Mouse (Mus musculus) A20 (cell line): ENCODE measurements around the gene Slc39a13.

Experiments used
- DNase-seq: peaks from one replicate; pipeline ENCODE4 v3.0.0-alpha.2; 2011; ENCODE audit warnings: low read depth, low spot score

The Slc39a13 gene

GRCm38 (mm10) chr2:91088987-91089386 is 18.8 kb upstream of the Slc39a13 start:
- DNase-seq, result no peak

DNA sequence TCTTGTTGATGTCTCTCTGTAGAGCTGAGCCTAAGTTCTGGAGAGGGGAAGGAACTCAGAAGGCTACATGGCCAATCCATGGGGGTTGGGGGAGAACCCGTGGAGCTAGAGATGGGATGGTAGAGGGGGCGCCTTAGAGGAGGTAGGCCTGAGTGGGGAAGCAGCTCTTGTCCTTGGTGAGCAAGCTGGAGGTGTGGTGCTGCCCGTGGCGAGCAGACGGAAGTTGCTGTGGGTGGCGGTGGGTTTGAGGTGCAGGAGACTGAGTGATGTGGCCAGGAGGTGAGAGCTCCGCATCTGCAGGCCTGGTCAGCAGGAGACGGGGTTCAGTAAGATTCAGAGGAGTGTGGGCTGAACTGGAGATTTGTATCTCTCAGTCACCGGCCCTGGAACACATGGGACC is 17.2 kb upstream of the Slc39a13 start:
- DNase-seq, result no peak

DNA sequence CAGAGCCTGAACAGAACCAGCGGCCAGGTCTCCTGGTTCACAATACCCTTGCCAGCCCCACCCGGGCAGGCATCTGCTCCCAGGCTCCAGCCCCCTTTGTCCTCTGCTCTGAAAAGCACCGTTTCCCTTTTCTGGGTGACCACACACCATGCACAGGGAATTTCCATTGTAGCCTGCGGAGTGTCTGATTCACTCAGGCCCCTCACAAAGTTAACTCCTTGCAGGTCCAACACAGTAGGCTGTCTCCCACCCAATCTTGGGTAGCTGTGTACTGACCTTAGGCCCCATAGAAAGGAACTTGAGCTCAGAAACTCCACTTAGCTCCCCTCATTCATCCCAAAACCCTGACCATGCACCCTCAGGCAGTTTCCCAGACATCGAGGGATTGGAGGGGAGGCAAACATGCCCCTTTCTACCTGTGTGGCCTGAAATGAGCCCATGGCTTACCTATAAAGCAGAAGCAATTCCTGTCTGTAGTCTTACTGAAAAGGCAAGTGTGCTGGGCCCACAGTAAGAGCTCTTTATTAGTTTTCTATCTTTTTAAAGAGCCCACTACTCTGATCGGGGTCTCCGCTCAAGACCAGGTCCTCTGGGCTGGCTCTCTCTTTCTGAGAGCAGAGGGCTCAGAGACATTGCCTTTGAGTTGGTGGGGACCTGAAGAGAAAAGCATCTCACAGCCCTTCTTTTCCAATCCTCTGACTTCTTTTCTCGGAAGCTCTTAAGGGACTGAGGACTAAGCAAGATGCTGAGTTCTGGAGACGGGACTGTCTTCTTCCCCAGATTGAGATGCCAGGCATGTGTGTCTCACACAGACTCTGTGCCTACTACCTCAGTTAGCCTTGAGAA is 16.4 kb upstream of the Slc39a13 start:
- no peak for DNase-seq

- DNase-seq, result no peak
Measured at GRCm38 (mm10) chr2:91085494-91086391, 15.5 kb upstream of the Slc39a13 start.

DNA sequence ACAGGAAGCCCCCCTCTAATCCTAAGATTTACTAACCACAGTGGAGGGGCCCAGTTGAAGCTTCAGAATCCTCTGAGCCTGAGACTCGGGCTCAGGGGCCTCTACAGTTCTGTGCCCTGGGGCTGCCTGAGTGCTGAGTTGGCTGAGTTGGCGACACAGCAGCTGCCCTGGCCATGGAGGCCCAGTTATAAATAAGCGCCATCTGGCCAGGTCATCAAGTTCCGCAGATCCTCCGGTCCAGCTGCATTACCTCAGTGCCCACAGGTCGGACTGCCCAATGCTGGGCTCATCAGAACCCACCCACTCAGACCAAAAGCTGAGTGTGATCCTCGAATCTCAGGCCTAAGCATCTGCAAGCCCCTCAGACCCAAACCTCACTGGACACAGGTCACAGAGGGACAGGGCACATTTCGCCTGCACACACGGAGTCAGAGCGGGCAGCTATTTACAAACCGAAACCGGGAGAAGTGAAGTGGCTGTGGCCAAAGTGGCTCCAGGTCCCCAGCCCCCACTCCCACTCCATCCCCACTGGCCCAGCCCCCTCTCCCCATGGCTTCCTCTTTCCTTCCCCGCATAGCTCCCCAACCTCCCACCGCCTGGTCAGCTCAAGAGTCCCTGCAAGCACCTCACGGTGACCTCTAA is 14.1 kb upstream of the Slc39a13 start:
- DNase-seq, result no peak

DNA sequence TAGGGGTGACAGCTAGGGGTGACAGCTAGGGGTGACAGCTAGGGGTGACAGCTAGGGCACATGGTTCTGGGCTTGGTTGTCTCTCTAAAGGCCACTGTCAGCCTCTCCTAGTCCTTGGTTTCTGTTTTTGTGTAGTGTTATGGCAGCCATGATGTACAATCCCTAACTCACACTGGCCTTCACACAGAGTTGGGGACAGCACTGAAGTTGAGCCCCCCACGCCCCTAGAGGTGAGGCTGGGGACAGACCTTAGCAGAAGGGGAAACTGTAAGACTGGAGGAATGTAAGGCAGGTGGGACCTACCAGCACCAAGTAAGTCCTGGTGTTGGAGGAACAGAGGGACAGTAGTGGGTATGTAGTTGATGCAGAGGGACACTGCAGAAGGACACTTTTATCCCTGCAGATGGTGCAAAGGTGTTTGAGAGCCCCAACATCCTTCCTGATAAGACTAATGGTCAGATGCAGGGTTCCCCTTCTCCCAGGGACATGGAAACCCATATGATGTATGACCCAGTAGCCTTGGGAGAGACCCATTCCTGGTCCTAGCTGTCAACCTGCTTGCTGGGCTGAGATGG is 13.2 kb upstream of the Slc39a13 start:
- no peak for DNase-seq

DNA sequence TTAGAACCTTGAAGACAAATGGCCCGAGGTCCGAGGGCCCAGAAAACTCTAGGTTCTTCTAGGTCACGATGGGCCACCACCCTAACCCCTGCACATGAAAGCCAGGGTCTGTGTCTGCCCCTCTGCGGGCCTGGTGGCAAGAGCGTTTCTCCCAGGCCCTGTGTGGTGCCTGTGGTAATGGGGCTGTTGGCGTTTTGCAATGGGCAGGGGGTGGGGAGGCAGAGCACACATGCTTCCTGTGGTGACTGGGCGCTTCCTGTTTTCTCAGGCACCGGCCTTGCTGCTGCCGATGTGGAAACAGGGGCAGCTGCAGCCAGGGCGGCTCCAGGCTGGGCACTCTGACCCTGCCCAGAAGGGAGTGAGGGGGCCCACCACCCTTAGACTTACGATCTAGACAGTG is 12.6 kb upstream of the Slc39a13 start:
- peak; percentile 89 for DNase-seq

- peak; percentile 33 for DNase-seq
Measured at GRCm38 (mm10) chr2:91081775-91082695, 11.8 kb upstream of the Slc39a13 start, which contains the start of gene Spi1. Gene Spi1, plus strand, starts transcription at chr2:91082390.

DNA sequence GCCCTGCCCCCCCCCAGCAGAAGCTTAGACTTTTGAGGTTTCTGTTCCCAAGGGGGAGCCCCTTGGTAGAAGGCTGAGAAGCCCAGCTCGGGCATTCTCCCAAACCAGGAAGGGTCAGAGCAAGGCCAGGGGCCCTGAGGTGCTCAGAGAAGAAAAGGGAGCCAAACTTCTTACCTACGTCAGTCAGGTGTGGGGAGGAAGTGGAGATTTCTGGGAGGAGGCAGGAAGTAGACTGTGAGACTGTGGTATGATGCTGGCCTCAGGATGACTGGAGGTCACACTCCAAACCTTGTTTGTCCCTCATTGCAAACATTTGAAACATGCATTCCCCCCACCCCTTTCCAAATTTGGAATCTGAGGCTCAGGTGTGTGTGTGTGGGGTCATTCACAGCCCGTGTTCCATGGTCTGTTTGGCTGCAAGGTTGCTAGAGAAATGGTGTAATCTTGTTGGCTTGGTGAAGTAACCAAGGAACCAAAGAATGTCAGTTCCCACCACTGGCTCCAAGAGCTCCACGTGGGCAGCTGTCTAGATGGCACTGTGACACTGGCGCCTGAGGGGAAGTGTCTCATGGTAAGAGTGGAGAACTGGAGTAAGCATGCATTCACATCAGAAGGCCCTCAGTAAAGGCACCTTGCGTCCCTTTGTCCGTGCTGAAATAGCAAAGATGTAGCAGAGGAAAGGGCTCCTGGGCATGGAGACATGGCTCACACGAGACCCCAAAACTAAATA is 10.7 kb upstream of the Slc39a13 start:
- DNase-seq, result peak; percentile 29

- no peak for DNase-seq
Measured at GRCm38 (mm10) chr2:91079026-91079384, 8.8 kb upstream of the Slc39a13 start.

DNA sequence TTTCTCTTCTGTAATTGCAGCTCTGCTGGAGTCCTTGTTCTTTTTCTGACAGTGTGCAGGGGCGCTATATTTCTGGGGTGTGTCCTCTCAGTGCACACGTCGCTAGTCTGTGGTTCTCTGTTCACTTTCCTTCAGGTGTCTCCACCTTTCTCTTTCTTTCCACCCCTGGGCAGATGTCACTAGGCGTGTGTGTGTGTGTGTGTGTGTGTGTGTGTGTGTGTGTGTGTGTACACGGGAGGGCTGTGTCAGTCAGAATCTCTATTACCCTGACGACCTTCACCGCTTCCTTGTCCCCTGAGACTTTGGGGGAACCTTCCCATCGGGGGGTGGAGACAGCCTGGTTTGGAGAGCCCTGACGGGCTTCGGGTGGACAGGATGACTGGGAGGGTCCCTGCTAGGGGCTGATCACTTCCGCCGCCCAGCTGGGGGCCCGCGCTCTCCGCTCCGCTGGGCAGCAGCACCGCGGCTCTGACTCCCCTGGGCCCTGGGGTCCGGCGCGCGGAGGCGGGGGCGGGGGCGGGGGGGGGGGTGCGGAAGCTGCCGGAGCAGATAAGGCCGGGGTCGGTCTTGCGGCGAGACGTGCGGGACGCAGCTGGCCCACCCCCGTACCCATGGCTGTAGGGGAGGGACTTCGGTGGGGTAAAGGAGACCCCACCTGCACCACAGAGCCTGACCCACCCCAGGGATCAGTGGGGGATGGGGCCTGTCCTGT is 8.3 kb upstream of the Slc39a13 start:
- peak; percentile 79 for DNase-seq

- DNase-seq, result no peak
Measured at GRCm38 (mm10) chr2:91077957-91078313, 7.7 kb upstream of the Slc39a13 start.

DNA sequence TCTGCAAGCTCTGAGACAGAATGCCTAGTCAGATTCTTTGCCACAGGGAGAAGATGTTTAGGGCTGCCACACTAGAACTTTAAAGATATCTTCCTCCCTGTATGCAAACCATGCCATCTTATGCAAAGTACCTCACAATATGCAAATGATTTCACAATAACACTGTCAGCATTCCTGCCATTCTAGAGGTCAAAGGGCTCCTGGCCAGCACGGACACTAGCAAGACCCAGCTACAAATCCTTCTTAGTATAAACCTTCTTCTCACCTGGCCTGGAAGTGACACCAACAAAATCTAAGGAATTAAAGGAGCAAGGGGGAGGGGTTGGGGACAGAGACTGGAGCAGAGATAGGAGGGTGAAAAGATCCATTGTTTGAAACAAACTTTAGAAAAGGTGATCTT is 1.9 kb upstream of the Slc39a13 start:
- peak; percentile 23 for DNase-seq

GRCm38 (mm10) chr2:91071059-91071458 is 842 bp upstream of the Slc39a13 start:
- no peak for DNase-seq

DNA sequence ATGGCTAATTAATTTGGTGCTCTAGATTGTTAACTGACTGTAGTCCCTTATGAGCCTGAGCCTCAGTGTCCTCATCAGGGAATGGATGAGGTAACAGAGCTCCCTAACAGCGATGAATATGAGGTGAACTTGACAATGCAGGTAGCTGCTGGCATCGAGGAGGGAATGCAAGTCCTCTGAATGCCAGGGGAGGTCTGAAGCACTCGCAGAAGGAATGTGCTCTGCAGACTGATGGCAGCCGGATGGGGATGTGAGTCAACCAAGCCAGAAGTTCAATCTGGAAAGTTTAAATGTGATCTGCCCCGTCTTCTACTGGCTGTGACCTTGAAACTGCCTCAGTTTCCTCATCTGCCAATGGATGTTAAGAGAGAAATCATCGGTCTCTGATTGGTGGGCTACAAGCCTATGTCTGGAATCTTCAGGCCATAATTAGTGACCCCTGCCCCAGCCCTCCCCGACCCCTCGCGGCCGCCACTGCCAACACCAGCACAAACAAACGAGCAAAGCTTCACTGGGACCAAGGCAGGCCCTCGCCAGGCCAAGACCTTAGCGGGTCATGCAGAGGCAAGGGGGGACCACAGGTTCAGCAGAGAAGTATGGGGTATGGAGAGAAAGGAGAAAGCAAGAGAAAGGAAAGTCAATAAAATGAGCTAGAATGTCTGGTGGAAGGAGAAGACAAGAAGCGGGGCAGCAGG is 764 bp downstream of the Slc39a13 start:
- DNase-seq, result no peak

DNA sequence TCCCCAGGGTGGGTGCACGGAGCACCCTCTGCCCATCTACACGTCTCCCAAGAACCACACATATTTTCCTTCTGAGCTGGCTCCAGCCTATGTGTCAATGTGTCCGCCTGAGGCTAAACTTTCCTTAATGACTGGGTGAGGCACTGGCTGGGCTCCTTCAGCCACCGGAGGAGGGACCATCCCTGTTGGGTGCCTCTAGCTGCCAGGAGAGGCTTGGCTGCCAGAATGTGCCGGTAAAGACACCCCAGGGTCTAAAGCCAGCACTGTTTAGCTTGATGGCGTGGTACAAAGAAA is 1.4 kb downstream of the Slc39a13 start:
- DNase-seq, result no peak

DNA sequence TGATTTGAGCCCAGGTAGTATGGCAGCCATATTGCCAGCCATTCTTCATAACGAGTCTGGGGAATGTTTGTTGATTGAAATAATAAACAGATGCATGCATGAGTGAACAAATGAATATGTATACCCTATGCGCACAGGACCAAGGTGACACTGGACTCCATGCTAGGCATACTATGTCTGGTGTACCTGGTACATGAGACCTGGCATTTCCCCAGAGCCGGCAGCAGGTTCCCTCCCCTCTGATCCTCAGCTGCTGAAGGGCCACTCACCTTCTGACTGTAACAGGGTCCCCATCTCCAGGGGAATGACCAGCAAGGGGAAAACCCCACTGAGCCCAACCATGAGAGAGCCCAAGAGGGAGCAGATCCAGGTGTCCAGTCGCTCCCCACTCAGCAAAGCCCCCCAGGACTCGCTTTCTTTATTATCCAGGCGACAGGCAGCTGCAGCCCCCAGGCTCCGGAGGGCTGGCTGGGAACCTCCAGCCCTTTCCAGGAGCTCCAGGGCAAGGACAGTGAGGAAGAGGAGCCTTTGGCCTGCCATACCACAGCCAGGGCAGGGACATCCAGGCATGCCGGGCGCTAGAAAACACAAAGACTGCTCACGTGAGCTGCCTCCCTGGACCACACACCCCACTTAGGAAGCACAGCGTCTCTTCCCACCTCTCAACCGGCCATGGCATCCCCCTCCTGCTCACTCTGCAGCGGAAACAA is 1.9 kb downstream of the Slc39a13 start:
- no peak for DNase-seq

GRCm38 (mm10) chr2:91066455-91066854 is 3.8 kb downstream of the Slc39a13 start:
- DNase-seq, result no peak
